Mouse (Mus musculus) gastrocnemius, postnatal 25 days (tissue): ENCODE measurements around the gene Olfr935. TPM values are rescaled to one million over a fixed set of nuclear protein-coding genes. Genes with fewer than 3 reads are reported as not detected.

Source experiments
- DNase-seq: peaks from one replicate; pipeline ENCODE4 v3.0.0; 2022
- long read RNA-seq, 2 experiments: library from polyadenylated mRNA; stranded (forward); transcript quantifications; one replicate each; pipeline ENCODE4 v2.0.0; 2021
- microRNA-seq, 2 experiments: library from miRNA; unstranded; fragments of <30 nt; microRNA quantifications; one replicate each; pipeline ENCODE4 v1.2.0; 2021; ENCODE audit warnings: borderline replicate concordance in 2 of 2
- total RNA-seq, 2 experiments: library from RNA; stranded (reverse); gene quantifications; 1 replicate in 1 of 2; 2 replicates in 1 of 2; pipeline ENCODE4 v1.2.3; 2021

Gene Olfr935
- not detected for total RNA-seq
- long read RNA-seq, experiment 1, result 0 reads
- long read RNA-seq, experiment 2, result 0 reads

GRCm38 (mm10) chr9:38999583-38999982 lies at the start of gene Olfr935:
TSS of gene Olfr935 (minus strand) at chr9:38999683.
- no peak for DNase-seq

DNA sequence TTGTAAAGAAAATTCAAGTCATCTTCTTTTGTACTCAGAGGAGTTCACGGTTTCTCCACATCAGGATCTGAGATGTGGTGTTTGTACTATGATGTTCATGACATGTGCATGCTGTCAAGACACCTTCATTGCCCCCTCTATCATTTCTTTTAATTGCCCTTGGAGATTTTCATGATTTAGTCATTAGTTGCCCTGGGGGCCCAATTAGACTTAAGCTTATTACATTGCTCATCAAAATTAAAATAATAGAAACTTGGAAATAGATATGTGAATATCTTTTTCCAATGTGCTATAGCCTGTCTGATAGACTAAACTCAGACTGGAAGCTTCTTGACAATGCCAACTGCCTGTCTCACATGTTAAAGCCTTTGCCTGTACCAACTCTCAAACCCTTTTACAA lies 23.8 kb upstream of the Olfr935 start, which contains the start of gene Olfr146:
Olfr146 (minus strand) TSS at position 101 of the 400 bp plus-strand sequence.
- no peak for DNase-seq

GRCm38 (mm10) chr9:38988215-38988614 lies 11.3 kb downstream of the Olfr935 start, which contains the start of gene Olfr934:
TSS of gene Olfr934 (minus strand) at chr9:38988315.
- no peak for DNase-seq

GRCm38 (mm10) chr9:38972013-38972412 lies 27.5 kb downstream of the Olfr935 start, which contains the start of gene Olfr933:
TSS of gene Olfr933 (plus strand) at chr9:38972313.
- DNase-seq, result no peak

GRCm38 (mm10) chr9:38954124-38954416 lies 45.4 kb downstream of the Olfr935 start:
- DNase-seq, result no peak

- no peak for DNase-seq
Measured at GRCm38 (mm10) chr9:38953401-38954123, 45.9 kb downstream of the Olfr935 start.

Small RNAs within 50 kb of the gene (microRNA-seq; reads per million reads assigned to microRNA genes)
- 0 reads per million in 2 experiments for gene Gm25529

Other genes with a start within 250 kb of the Olfr935 start
- gene Olfr920, start 247.4 kb downstream of the Olfr935 start, total RNA-seq, result under 1 TPM in 1 of 2 experiments, not detected in 1; 0.05 TPM
- not detected for gene Olfr921, start 226.6 kb downstream of the Olfr935 start, total RNA-seq
- not detected for gene Olfr922, start 185.1 kb downstream of the Olfr935 start, total RNA-seq
- not detected for gene Olfr923, start 173.1 kb downstream of the Olfr935 start, total RNA-seq
- not detected for gene Olfr924, start 155.2 kb downstream of the Olfr935 start, total RNA-seq
- not detected for gene Olfr26, start 144.6 kb downstream of the Olfr935 start, total RNA-seq
- gene Olfr926, start 122.6 kb downstream of the Olfr935 start, total RNA-seq, result not detected
- not detected for gene Olfr930, start 69.9 kb downstream of the Olfr935 start, total RNA-seq
- gene Olfr933, start 27.4 kb downstream of the Olfr935 start, total RNA-seq, result not detected
- not detected for gene Olfr934, start 11.4 kb downstream of the Olfr935 start, total RNA-seq
- not detected for gene Olfr146, start 23.7 kb upstream of the Olfr935 start, total RNA-seq
- gene Olfr937, start 65.3 kb upstream of the Olfr935 start, total RNA-seq, result not detected
- gene Olfr938, start 79.2 kb upstream of the Olfr935 start, total RNA-seq, result not detected
- gene Olfr27, start 128.4 kb upstream of the Olfr935 start, total RNA-seq, result not detected
- not detected for gene Olfr943, start 166.6 kb upstream of the Olfr935 start, total RNA-seq
- not detected for gene Olfr944, start 202.2 kb upstream of the Olfr935 start, total RNA-seq